Mouse (Mus musculus): ENCODE measurements around the gene Mrps18b.
A peak's percentile ranks its signal among the peaks of the same experiment; 100 is the strongest.

- peak; percentile 99 for TF ChIP-seq POLR2A (IDR thresholded peaks at IDR 0.05; ENCODE audit: low read depth, low read length)
- TF ChIP-seq CTCF (IDR thresholded peaks at IDR 0.05; ENCODE audit: extremely low read depth, insufficient read depth, insufficient read length, insufficient replicate concordance), result no peak
Observed at GRCm38 (mm10) chr17:35916297-35917142, at the start of gene Mrps18b, which contains the start of gene Ppp1r10.
